Mouse (Mus musculus): ENCODE measurements around the gene Ica1.

DNA sequence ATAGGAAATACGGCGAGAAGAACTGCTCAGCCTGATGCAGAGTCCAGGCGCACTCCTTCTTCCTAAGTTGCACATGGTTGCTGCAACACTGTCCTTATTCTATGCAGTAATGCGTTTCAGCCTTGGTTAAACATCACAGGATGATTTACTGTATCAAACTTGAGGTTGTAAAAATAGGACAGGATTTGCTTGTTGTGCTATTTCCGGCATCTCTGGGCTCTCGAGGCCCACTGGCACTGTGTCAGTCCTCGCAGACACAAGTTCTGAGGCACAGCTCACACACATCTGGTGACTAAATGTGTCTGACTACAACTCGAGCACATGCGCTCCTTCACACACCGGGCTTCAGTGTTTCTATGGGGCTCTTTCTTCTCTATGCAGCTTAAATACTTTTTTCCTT, 94.9 kb downstream of the Ica1 start:
- TF ChIP-seq EP300 (IDR thresholded peaks at IDR 0.05; ENCODE audit: insufficient read depth, low read depth, low read length) = no peak
- no peak for TF ChIP-seq CTCF (IDR thresholded peaks at IDR 0.05)
- TF ChIP-seq POLR2A (IDR thresholded peaks at IDR 0.05; ENCODE audit: insufficient read depth, low read depth, low read length) = no peak

Measured in heart, adult 2 months (tissue).